9 mouse cellular contexts compared by ENCODE assay signal in the genomic region with DNA sequence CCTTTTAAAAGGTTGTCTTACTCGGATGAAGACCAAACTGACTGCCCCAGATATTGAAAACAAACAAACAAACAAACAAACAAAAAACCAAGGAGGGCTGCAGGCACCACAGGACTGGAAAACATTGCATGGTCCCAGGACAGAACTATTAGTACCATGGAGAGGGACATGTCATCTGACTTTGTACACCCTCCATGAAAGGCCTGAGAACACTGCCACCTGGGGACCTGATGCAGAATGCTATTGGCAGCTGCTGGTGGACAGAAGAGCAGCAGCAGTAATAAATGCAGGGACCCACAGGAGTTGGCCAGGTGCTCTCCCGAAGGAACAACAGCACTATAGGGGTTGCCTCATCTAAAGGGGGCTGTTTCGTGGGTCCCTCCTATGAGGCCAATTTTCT. TPM values are rescaled to one million over a fixed set of nuclear protein-coding genes. Genes with fewer than 3 reads are reported as not detected.
A peak's percentile ranks its signal among the peaks of the same experiment; 100 is the strongest.
DNase-seq lines count a peak whose midpoint lies in the region; ATAC-seq lines count a peak whose summit lies in the region.
"Had no signal": no experiment of that assay in that cellular context is flagged by ENCODE, and none has a peak within 500 bp of the region (broad histone marks: within the 10 kb centered on the region; RNA-seq: fewer than 3 reads in every experiment).

No protein-coding gene starts in this region.

- intact Hi-C loops in heart, postnatal 10 days (cut with DNase I): loop anchor here (1.0 to 2.0 kb wide), 2 partner anchors 121 to 198 kb away; no protein-coding TSS in a partner anchor

- no peak for ATAC-seq in erythroid progenitor cell, adult 5-6 weeks (replicated peaks; ENCODE audit: low FRiP score, poor library complexity, severe bottlenecking)

- peak; percentile 51 to 63 for DNase-seq in heart, postnatal 10 days
- DNase-seq in heart, adult 9 months (ENCODE audit: low spot score in 2 of 2): no peak
- DNase-seq in thymus, postnatal 14 days: peak; percentile 6
- no peak for DNase-seq in thymus, postnatal 10 days (ENCODE audit: low spot score in 2 of 2)
- DNase-seq in forelimb bud, embryonic 11.5 days (ENCODE audit: low read depth, low spot score): peak; percentile 48
- peak; percentile 57 for DNase-seq in skeletal muscle tissue, adult 2 months (ENCODE audit: low read depth, low spot score)
- DNase-seq in spleen, postnatal 4 days (ENCODE audit: low spot score in 2 of 2): no peak

RNA-seq across cellular contexts. Expression of gene Adamts20, which starts 2.0 kb away (rescaled TPM):
- total RNA-seq in heart, postnatal 10 days (2021): under 1 TPM; 0.37 to 0.67 TPM
- total RNA-seq in erythroid progenitor cell, adult 5-6 weeks (2015; ENCODE audit: low replicate concordance): not detected in 2 replicates
- total RNA-seq in erythroid progenitor cell, adult 5-6 weeks (2017; ENCODE audit: low replicate concordance): not detected in 2 replicates
- total RNA-seq: liver, adult 2 months had no signal

Comparison
In these comparisons a context has a peak if more than half of its experiments do, and no peak if none do; other contexts are left out.
1. DNase-seq: peak in heart, postnatal 10 days (2 of 2), thymus, postnatal 14 days (single experiment), forelimb bud, embryonic 11.5 days (single experiment) and skeletal muscle tissue, adult 2 months (single experiment); none in heart, adult 9 months (0 of 2), thymus, postnatal 10 days (0 of 2) and spleen, postnatal 4 days (0 of 2).